Mouse (Mus musculus): ENCODE data around the gene Ino80. TPM values are rescaled to one million over a fixed set of nuclear protein-coding genes. Genes with fewer than 3 reads are reported as not detected.

The Ino80 gene
- polyA plus RNA-seq, 1 experiment from 2014 or later: 6.7 TPM

GRCm38 (mm10) chr2:119454558-119454957, 22.9 kb downstream of the Ino80 start:
- 89% methylated on average over 3 of the region's 3 CpGs for WGBS
- no peak overlapping the region for H3K9ac ChIP-seq
- no peaks in the 10 kb centered on the region for H3K27me3 ChIP-seq (ENCODE audit: insufficient read depth, low read length)
- DNase-seq (no peak), ATAC-seq (ENCODE audit: insufficient read depth) (no peak)
- TF ChIP-seq CTCF (IDR thresholded peaks at IDR 0.05; ENCODE audit: low read depth): no peak
- no peak overlapping the region for H3K27ac ChIP-seq (ENCODE audit: low read depth)
- H3K36me3 ChIP-seq (ENCODE audit: insufficient read depth): peaks cover 64% of the 10 kb centered on the region
- no peaks in the 10 kb centered on the region for H3K4me1 ChIP-seq (ENCODE audit: insufficient read depth)
- no peak overlapping the region for H3K4me3 ChIP-seq (ENCODE audit: low read depth, low read length)
- H3K4me2 ChIP-seq: no peak overlapping the region
- H3K9me3 ChIP-seq (ENCODE audit: low read depth, low read length): no peaks in the 10 kb centered on the region

- no peak overlapping the region for H3K4me2 ChIP-seq
- H3K36me3 ChIP-seq (ENCODE audit: insufficient read depth): peaks cover 72% of the 10 kb centered on the region
- no peaks in the 10 kb centered on the region for H3K4me1 ChIP-seq (ENCODE audit: insufficient read depth)
- DNase-seq (peak; percentile 82), ATAC-seq (ENCODE audit: insufficient read depth) (no peak; the same call in 1 of the 2 replicates)
- no peaks in the 10 kb centered on the region for H3K9me3 ChIP-seq (ENCODE audit: low read depth, low read length)
- H3K27me3 ChIP-seq (ENCODE audit: insufficient read depth, low read length): no peaks in the 10 kb centered on the region
- no peak overlapping the region for H3K27ac ChIP-seq (ENCODE audit: low read depth)
- H3K4me3 ChIP-seq (ENCODE audit: low read depth, low read length): no peak overlapping the region
- WGBS: 85% methylated on average over 1 of the region's 1 CpGs
- peak; percentile 70 for TF ChIP-seq CTCF (IDR thresholded peaks at IDR 0.05; ENCODE audit: low read depth)
- no peak overlapping the region for H3K9ac ChIP-seq
Observed at GRCm38 (mm10) chr2:119436988-119437387, 40.5 kb downstream of the Ino80 start.

- ATAC-seq (ENCODE audit: insufficient read depth) (no peak), DNase-seq (no peak)
- 92% methylated on average over 4 of the region's 4 CpGs for WGBS
- no peaks in the 10 kb centered on the region for H3K9me3 ChIP-seq (ENCODE audit: low read depth, low read length)
- H3K36me3 ChIP-seq (ENCODE audit: insufficient read depth): peaks cover 71% of the 10 kb centered on the region
- no peak overlapping the region for H3K4me3 ChIP-seq (ENCODE audit: low read depth, low read length)
- H3K27ac ChIP-seq (ENCODE audit: low read depth): no peak overlapping the region
- no peaks in the 10 kb centered on the region for H3K4me1 ChIP-seq (ENCODE audit: insufficient read depth)
- no peaks in the 10 kb centered on the region for H3K27me3 ChIP-seq (ENCODE audit: insufficient read depth, low read length)
- no peak for TF ChIP-seq CTCF (IDR thresholded peaks at IDR 0.05; ENCODE audit: low read depth)
- no peak overlapping the region for H3K4me2 ChIP-seq
- H3K9ac ChIP-seq: no peak overlapping the region
Observed at GRCm38 (mm10) chr2:119436467-119436866, 41.0 kb downstream of the Ino80 start.

GRCm38 (mm10) chr2:119413819-119414218, 63.7 kb downstream of the Ino80 start:
- peaks cover 76% of the 10 kb centered on the region for H3K36me3 ChIP-seq (ENCODE audit: insufficient read depth)
- no peak overlapping the region for H3K27ac ChIP-seq (ENCODE audit: low read depth)
- no peak overlapping the region for H3K4me3 ChIP-seq (ENCODE audit: low read depth, low read length)
- ATAC-seq (ENCODE audit: insufficient read depth) (no peak), DNase-seq (peak; percentile 75)
- 50% methylated on average over 1 of the region's 1 CpGs for WGBS
- no peaks in the 10 kb centered on the region for H3K9me3 ChIP-seq (ENCODE audit: low read depth, low read length)
- TF ChIP-seq CTCF (IDR thresholded peaks at IDR 0.05; ENCODE audit: low read depth): peak; percentile 66
- H3K4me1 ChIP-seq (ENCODE audit: insufficient read depth): no peaks in the 10 kb centered on the region
- H3K27me3 ChIP-seq (ENCODE audit: insufficient read depth, low read length): no peaks in the 10 kb centered on the region
- H3K9ac ChIP-seq: no peak overlapping the region
- no peak overlapping the region for H3K4me2 ChIP-seq

GRCm38 (mm10) chr2:119411674-119412073, 65.8 kb downstream of the Ino80 start:
- H3K27ac ChIP-seq (ENCODE audit: low read depth): 0 out of 2 replicates have a peak overlapping the region, but pooled peaks have one; percentile 30
- H3K27me3 ChIP-seq (ENCODE audit: insufficient read depth, low read length): no peaks in the 10 kb centered on the region
- WGBS: 65% methylated on average over 2 of the region's 2 CpGs

GRCm38 (mm10) chr2:119411016-119411415, 66.5 kb downstream of the Ino80 start:
- H3K4me1 ChIP-seq (ENCODE audit: insufficient read depth): no peaks in the 10 kb centered on the region
- WGBS: 72% methylated on average over 5 of the region's 5 CpGs
- no peak overlapping the region for H3K27ac ChIP-seq (ENCODE audit: low read depth)
- TF ChIP-seq CTCF (IDR thresholded peaks at IDR 0.05; ENCODE audit: low read depth): no peak
- H3K9me3 ChIP-seq (ENCODE audit: low read depth, low read length): no peaks in the 10 kb centered on the region
- no peaks in the 10 kb centered on the region for H3K27me3 ChIP-seq (ENCODE audit: insufficient read depth, low read length)
- H3K4me2 ChIP-seq: no peak overlapping the region
- H3K4me3 ChIP-seq (ENCODE audit: low read depth, low read length): no peak overlapping the region
- DNase-seq: peak; percentile 38
- no peak overlapping the region for H3K9ac ChIP-seq
- H3K36me3 ChIP-seq (ENCODE audit: insufficient read depth): peaks cover 80% of the 10 kb centered on the region
- no peak for ATAC-seq (ENCODE audit: insufficient read depth)

More at GRCm38 (mm10) chr2:119411674-119412073, 65.8 kb downstream of the Ino80 start:
- Histone ChIP-seq H3K4me3 (ENCODE audit: low read depth, low read length) (no peak overlapping the region), H3K36me3 (ENCODE audit: insufficient read depth) (peaks cover 76% of the 10 kb centered on the region), H3K4me1 (ENCODE audit: insufficient read depth) (no peaks in the 10 kb centered on the region), H3K9me3 (ENCODE audit: low read depth, low read length) (no peaks in the 10 kb centered on the region), H3K9ac (no peak overlapping the region), H3K4me2 (no peak overlapping the region)
- DNase-seq (peak; percentile 20), ATAC-seq (ENCODE audit: insufficient read depth) (no peak)
- no peak for TF ChIP-seq CTCF (IDR thresholded peaks at IDR 0.05; ENCODE audit: low read depth)

GRCm38 (mm10) chr2:119408733-119409132, 68.8 kb downstream of the Ino80 start:
- DNase-seq (peak; percentile 7), ATAC-seq (ENCODE audit: insufficient read depth) (peak; percentile 60)
- no peaks in the 10 kb centered on the region for H3K27me3 ChIP-seq (ENCODE audit: insufficient read depth, low read length)
- H3K9me3 ChIP-seq (ENCODE audit: low read depth, low read length): no peaks in the 10 kb centered on the region
- peaks cover 76% of the 10 kb centered on the region for H3K36me3 ChIP-seq (ENCODE audit: insufficient read depth)
- no peak overlapping the region for H3K4me2 ChIP-seq
- H3K9ac ChIP-seq: no peak overlapping the region
- TF ChIP-seq CTCF (IDR thresholded peaks at IDR 0.05; ENCODE audit: low read depth): no peak
- H3K4me1 ChIP-seq (ENCODE audit: insufficient read depth): no peaks in the 10 kb centered on the region
- no peak overlapping the region for H3K4me3 ChIP-seq (ENCODE audit: low read depth, low read length)
- peak overlapping the region; percentile 51; the same call in 1 of the 2 replicates for H3K27ac ChIP-seq (ENCODE audit: low read depth)

- H3K36me3 ChIP-seq (ENCODE audit: insufficient read depth): peaks cover 73% of the 10 kb centered on the region
- 50% methylated on average over 8 of the region's 8 CpGs for WGBS
Observed at GRCm38 (mm10) chr2:119408278-119408677, 69.2 kb downstream of the Ino80 start.

More at GRCm38 (mm10) chr2:119408278-119408677, 69.2 kb downstream of the Ino80 start:
- Histone ChIP-seq H3K9ac (no peak overlapping the region), H3K27me3 (ENCODE audit: insufficient read depth, low read length) (no peaks in the 10 kb centered on the region), H3K4me3 (ENCODE audit: low read depth, low read length) (no peak overlapping the region), H3K4me1 (ENCODE audit: insufficient read depth) (no peaks in the 10 kb centered on the region), H3K9me3 (ENCODE audit: low read depth, low read length) (no peaks in the 10 kb centered on the region), H3K4me2 (no peak overlapping the region), H3K27ac (ENCODE audit: low read depth) (peak overlapping the region; percentile 51; the same call in 1 of the 2 replicates)
- no peak for TF ChIP-seq CTCF (IDR thresholded peaks at IDR 0.05; ENCODE audit: low read depth)
- ATAC-seq (ENCODE audit: insufficient read depth): peak; percentile 54
- peak; percentile 58 for DNase-seq
